18 mouse cellular contexts compared by ENCODE assay signal in genomic region chr15:102082148-102082547, GRCm38 (mm10). TPM values are rescaled to one million over a fixed set of nuclear protein-coding genes. Genes with fewer than 3 reads are reported as not detected.
A peak's percentile ranks its signal among the peaks of the same experiment; 100 is the strongest.
DNase-seq lines count a peak whose midpoint lies in the region; ATAC-seq and TF ChIP-seq lines count a peak whose summit lies in the region.
"Had no signal": no experiment of that assay in that cellular context is flagged by ENCODE, and none has a peak within 500 bp of the region (broad histone marks: within the 10 kb centered on the region; RNA-seq: fewer than 3 reads in every experiment).

No protein-coding gene starts in this region.

- no peak overlapping the region for H3K9ac ChIP-seq in liver, adult 2 months (ENCODE audit: low read depth, low read length)
- H3K9ac ChIP-seq in kidney, postnatal 0 days (ENCODE audit: low read depth, low read length) = no peak overlapping the region
- H3K9ac ChIP-seq: embryonic facial prominence, embryonic 12.5 days; forebrain, embryonic 15.5 days; hindbrain, embryonic 13.5 days had no signal

- peaks cover 13% of the 10 kb centered on the region for H3K36me3 ChIP-seq in kidney, adult 2 months (ENCODE audit: control insufficient read depth, insufficient read depth, low read length)
- H3K36me3 ChIP-seq in liver, adult 2 months (ENCODE audit: control insufficient read depth, insufficient read depth, low read length) = peaks cover 47% of the 10 kb centered on the region
- H3K36me3 ChIP-seq in kidney, postnatal 0 days (ENCODE audit: insufficient read depth, low read length) = peaks cover 31% of the 10 kb centered on the region
- peaks cover 47% of the 10 kb centered on the region for H3K36me3 ChIP-seq in thymus, adult 2 months (ENCODE audit: control insufficient read depth, insufficient read depth, low read length)

- H3K4me1 ChIP-seq in kidney, adult 2 months (ENCODE audit: control insufficient read depth, insufficient read depth, low read length) = peaks cover 19% of the 10 kb centered on the region
- peaks cover 13% of the 10 kb centered on the region for H3K4me1 ChIP-seq in liver, adult 2 months (ENCODE audit: control insufficient read depth, insufficient read depth, low read length)
- no peaks in the 10 kb centered on the region for H3K4me1 ChIP-seq in kidney, postnatal 0 days (replicated peaks; ENCODE audit: insufficient read depth, low read length)
- 0 out of 2 replicates have a peak, but pooled peaks cover 3% of the 10 kb centered on the region for H3K4me1 ChIP-seq in thymus, adult 2 months (replicated peaks; ENCODE audit: control insufficient read depth, insufficient read depth, low read length)
- H3K4me1 ChIP-seq: embryonic facial prominence, embryonic 12.5 days; forebrain, embryonic 15.5 days had no signal

- ATAC-seq in kidney, postnatal 0 days (replicated peaks; ENCODE audit: low FRiP score, low read depth) = 0 out of 2 replicates have a peak, but pooled peaks have one; percentile 58
- ATAC-seq: forebrain, embryonic 15.5 days had no signal

- peak overlapping the region; percentile 67; the same call in 1 of the 2 replicates for H3K27ac ChIP-seq in kidney, adult 2 months (ENCODE audit: insufficient read depth, low read depth, low read length)
- H3K27ac ChIP-seq in liver, adult 2 months (replicated peaks; ENCODE audit: insufficient read depth, low read depth, low read length) = no peak overlapping the region
- H3K27ac ChIP-seq in kidney, postnatal 0 days = no peak overlapping the region
- no peak overlapping the region for H3K27ac ChIP-seq in thymus, adult 2 months (ENCODE audit: control insufficient read depth, insufficient read depth, low read length)
- H3K27ac ChIP-seq: embryonic facial prominence, embryonic 12.5 days; forebrain, embryonic 15.5 days; heart, embryonic 10.5 days; hindbrain, embryonic 13.5 days had no signal

- H3K9me3 ChIP-seq in kidney, postnatal 0 days (replicated peaks; ENCODE audit: low read length) = no peaks in the 10 kb centered on the region
- H3K9me3 ChIP-seq: embryonic facial prominence, embryonic 12.5 days; forebrain, embryonic 15.5 days; heart, embryonic 10.5 days; hindbrain, embryonic 13.5 days had no signal

- 52% methylated on average over 4 of the region's 4 CpGs for WGBS in kidney, adult 2 months
- WGBS in liver, adult 2 months = 46% methylated on average over 4 of the region's 4 CpGs
- 86% methylated on average over 4 of the region's 4 CpGs for WGBS in kidney, postnatal 0 days
- WGBS in thymus, adult 2 months = 94% methylated on average over 4 of the region's 4 CpGs

- H3K79me2 ChIP-seq in liver, adult 2 months (ENCODE audit: control insufficient read depth, insufficient read depth, low read length) = peaks cover 28% of the 10 kb centered on the region

- H3K4me3 ChIP-seq in kidney, adult 2 months (ENCODE audit: insufficient read depth, low read depth, low read length) = no peak overlapping the region
- H3K4me3 ChIP-seq in liver, adult 2 months (ENCODE audit: insufficient read depth, low read depth, low read length) = no peak overlapping the region
- no peak overlapping the region for H3K4me3 ChIP-seq in kidney, postnatal 0 days (replicated peaks; ENCODE audit: low read depth, low read length)
- H3K4me3 ChIP-seq in thymus, adult 2 months (ENCODE audit: control insufficient read depth, insufficient read depth, low read length) = no peak overlapping the region
- H3K4me3 ChIP-seq: embryonic facial prominence, embryonic 12.5 days; forebrain, embryonic 15.5 days; heart, embryonic 10.5 days; hindbrain, embryonic 13.5 days had no signal

- no peak for TF ChIP-seq CTCF in kidney, adult 2 months (conservative IDR thresholded peaks at IDR 0.05; ENCODE audit: insufficient read depth, insufficient read length, low read depth, low read length)
- TF ChIP-seq CTCF in liver, adult 2 months (IDR thresholded peaks at IDR 0.05; ENCODE audit: low read depth, low read length) = no peak
- TF ChIP-seq CTCF in kidney, postnatal 0 days (IDR thresholded peaks at IDR 0.05; ENCODE audit: low read depth) = no peak
- TF ChIP-seq CTCF in thymus, adult 2 months (IDR thresholded peaks at IDR 0.05; ENCODE audit: borderline replicate concordance, control insufficient read depth, extremely low read depth, insufficient read depth, low read length, poor library complexity) = no peak

- H3K27me3 ChIP-seq in kidney, adult 2 months (replicated peaks; ENCODE audit: control insufficient read depth, insufficient read depth, low read length) = no peaks in the 10 kb centered on the region
- H3K27me3 ChIP-seq in liver, adult 2 months (ENCODE audit: control insufficient read depth, insufficient read depth, low read length) = no peaks in the 10 kb centered on the region
- H3K27me3 ChIP-seq in kidney, postnatal 0 days (ENCODE audit: insufficient read depth, low read length) = no peaks in the 10 kb centered on the region
- H3K27me3 ChIP-seq in thymus, adult 2 months (ENCODE audit: control insufficient read depth, insufficient read depth, low read length) = no peaks in the 10 kb centered on the region
- H3K27me3 ChIP-seq: embryonic facial prominence, embryonic 12.5 days; forebrain, embryonic 15.5 days; hindbrain, embryonic 13.5 days had no signal

- peak; percentile 81 for DNase-seq in kidney, adult 2 months
- no peak for DNase-seq in kidney, adult 18-20 months
- peak; percentile 63 for DNase-seq in liver, adult 2 months (ENCODE audit: extremely low read depth, low read depth, low spot score)
- no peak for DNase-seq in liver
- no peak for DNase-seq in kidney, postnatal 0 days (ENCODE audit: low spot score)
- no peak for DNase-seq in thymus, adult 2 months
- no peak for DNase-seq in yolk sac, embryonic 10.5 days (ENCODE audit: low spot score)
- DNase-seq: adrenal gland, postnatal 10 days; cerebellum, adult 11 months; cerebellum, adult 8-10 months; cerebellum, postnatal 25 days; gastrocnemius, postnatal 36 days; heart, adult 18-20 months; heart, postnatal 10 days had no signal

- no peak overlapping the region for H3K4me2 ChIP-seq in kidney, postnatal 0 days (ENCODE audit: low read length)
- H3K4me2 ChIP-seq: embryonic facial prominence, embryonic 12.5 days; forebrain, embryonic 15.5 days; hindbrain, embryonic 13.5 days had no signal

- no peak for TF ChIP-seq POLR2A in kidney, adult 2 months (IDR thresholded peaks at IDR 0.05; ENCODE audit: low read depth, low read length)
- TF ChIP-seq POLR2A in liver, adult 2 months (IDR thresholded peaks at IDR 0.05; ENCODE audit: extremely low read depth, insufficient read depth, low read length) = no peak
- no peak for TF ChIP-seq POLR2A in thymus, adult 2 months (IDR thresholded peaks at IDR 0.05; ENCODE audit: control insufficient read depth, extremely low read depth, insufficient read depth, low read length, poor library complexity)

RNA-seq across cellular contexts. Expression of gene Eif4b, which starts 8.6 kb away (rescaled TPM):
- 92.1 and 124 TPM in 2 replicates for polyA plus RNA-seq in kidney, adult 2 months (2012; rRNA removed)
- total RNA-seq in liver, adult 2 months (2014; rRNA removed) = 119 and 130 TPM in 2 replicates
- 70.5 and 73.8 TPM in 2 replicates for polyA plus RNA-seq in liver, adult 2 months (2012; rRNA removed)
- polyA plus RNA-seq in kidney, postnatal 0 days (2015; fragmentation: Nextera tagmentation; extraction: Ambion mirVana) = 96.1 and 102 TPM in 2 replicates
- 99.3 and 108 TPM in 2 replicates for polyA plus RNA-seq in thymus, adult 2 months (2012; rRNA removed)

RNA-seq across cellular contexts. Expression of gene Tns2, which starts 18.1 kb away (rescaled TPM):
- polyA plus RNA-seq in kidney, adult 2 months (2012; rRNA removed) = 124 and 143 TPM in 2 replicates
- 21.8 and 36.5 TPM in 2 replicates for total RNA-seq in liver, adult 2 months (2014; rRNA removed)
- polyA plus RNA-seq in liver, adult 2 months (2012; rRNA removed) = 30.9 and 35.9 TPM in 2 replicates
- 34.4 and 35.8 TPM in 2 replicates for polyA plus RNA-seq in kidney, postnatal 0 days (2015; fragmentation: Nextera tagmentation; extraction: Ambion mirVana)
- 15.9 and 26.4 TPM in 2 replicates for polyA plus RNA-seq in thymus, adult 2 months (2012; rRNA removed)

RNA-seq across cellular contexts. Expression of gene Spryd3, which starts 53.9 kb away (rescaled TPM):
- 29.7 and 30.1 TPM in 2 replicates for polyA plus RNA-seq in kidney, adult 2 months (2012; rRNA removed)
- 9.2 and 12.1 TPM in 2 replicates for total RNA-seq in liver, adult 2 months (2014; rRNA removed)
- 20.7 and 22.6 TPM in 2 replicates for polyA plus RNA-seq in liver, adult 2 months (2012; rRNA removed)
- 14.3 and 16.6 TPM in 2 replicates for polyA plus RNA-seq in kidney, postnatal 0 days (2015; fragmentation: Nextera tagmentation; extraction: Ambion mirVana)
- 40.8 and 43.1 TPM in 2 replicates for polyA plus RNA-seq in thymus, adult 2 months (2012; rRNA removed)

RNA-seq across cellular contexts. Expression of gene Krt18, which starts 54.2 kb away (rescaled TPM):
- 20.7 and 25.0 TPM in 2 replicates for polyA plus RNA-seq in kidney, adult 2 months (2012; rRNA removed)
- 255 and 258 TPM in 2 replicates for total RNA-seq in liver, adult 2 months (2014; rRNA removed)
- polyA plus RNA-seq in liver, adult 2 months (2012; rRNA removed) = 110 and 124 TPM in 2 replicates
- polyA plus RNA-seq in kidney, postnatal 0 days (2015; fragmentation: Nextera tagmentation; extraction: Ambion mirVana) = 252 and 256 TPM in 2 replicates
- 197 and 219 TPM in 2 replicates for polyA plus RNA-seq in thymus, adult 2 months (2012; rRNA removed)

Comparison
In these comparisons a context has a peak if more than half of its experiments do, and no peak if none do; other contexts are left out.
1. DNase-seq: peak in kidney, adult 2 months (single experiment) and liver, adult 2 months (single experiment); none in kidney, adult 18-20 months (single experiment), liver (single experiment), kidney, postnatal 0 days (single experiment), thymus, adult 2 months (single experiment) and yolk sac, embryonic 10.5 days (single experiment).